Mouse (Mus musculus): Measurements from ENCODE around the gene Eipr1. TPM values are rescaled to one million over a fixed set of nuclear protein-coding genes. Genes with fewer than 3 reads are reported as not detected.
A peak's percentile ranks its signal among the peaks of the same experiment; 100 is the strongest.

The Eipr1 gene
- polyA plus RNA-seq, 1 experiment from 2014 or later = 43.0 TPM

GRCm38 (mm10) chr12:28841179-28841698 lies 89.6 kb downstream of the Eipr1 start:
- ATAC-seq (ENCODE audit: low FRiP score) (no peak), DNase-seq (ENCODE audit: low spot score, missing footprints) (no peak)
- no peak overlapping the region for H3K27ac ChIP-seq (ENCODE audit: low read depth, low read length)
- H3K9ac ChIP-seq (ENCODE audit: low read length) = no peak overlapping the region
- no peaks in the 10 kb centered on the region for H3K27me3 ChIP-seq (ENCODE audit: control insufficient read depth, insufficient read depth, low read length)
- H3K4me3 ChIP-seq (ENCODE audit: low read depth, low read length) = no peak overlapping the region
- no peaks in the 10 kb centered on the region for H3K9me3 ChIP-seq (ENCODE audit: control insufficient read depth, low read length)
- no peaks in the 10 kb centered on the region for H3K36me3 ChIP-seq (ENCODE audit: control insufficient read depth, insufficient read depth, low read length)
- WGBS = 87% methylated on average over 5 of the region's 5 CpGs
- no peak overlapping the region for H3K4me2 ChIP-seq
- no peaks in the 10 kb centered on the region for H3K4me1 ChIP-seq (ENCODE audit: control insufficient read depth, insufficient read depth, low read length)

DNA sequence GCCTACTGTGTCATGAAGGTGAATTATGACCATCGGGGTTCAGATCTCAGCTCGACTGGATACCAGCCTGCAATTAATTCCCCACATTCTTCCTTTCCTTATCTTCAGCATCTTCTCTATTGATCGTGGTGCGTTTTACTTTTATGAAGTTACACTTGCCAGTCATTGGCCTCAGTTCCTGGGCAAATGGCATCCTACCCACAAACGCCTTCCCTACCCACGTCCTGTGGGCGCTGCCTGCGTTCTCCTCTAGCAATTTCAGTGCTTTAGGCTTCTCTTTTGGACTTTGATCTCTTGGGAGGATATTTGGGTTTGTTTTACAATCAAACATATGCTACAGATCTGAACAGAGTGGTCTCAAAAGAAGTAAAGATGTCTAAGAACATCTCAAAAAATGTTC lies 94.2 kb downstream of the Eipr1 start:
- DNase-seq (ENCODE audit: low spot score, missing footprints) (peak; percentile 79), ATAC-seq (ENCODE audit: low FRiP score) (no peak)
- no peak overlapping the region for H3K4me3 ChIP-seq (ENCODE audit: low read depth, low read length)
- H3K9me3 ChIP-seq (ENCODE audit: control insufficient read depth, low read length) = no peaks in the 10 kb centered on the region
- H3K27me3 ChIP-seq (ENCODE audit: control insufficient read depth, insufficient read depth, low read length) = no peaks in the 10 kb centered on the region
- peaks cover 8% of the 10 kb centered on the region; the same call in 1 of the 2 replicates for H3K4me1 ChIP-seq (ENCODE audit: control insufficient read depth, insufficient read depth, low read length)
- H3K27ac ChIP-seq (ENCODE audit: low read depth, low read length) = no peak overlapping the region
- no peak overlapping the region for H3K9ac ChIP-seq (ENCODE audit: low read length)
- no peaks in the 10 kb centered on the region for H3K36me3 ChIP-seq (ENCODE audit: control insufficient read depth, insufficient read depth, low read length)
- 95% methylated on average over 8 of the region's 8 CpGs for WGBS
- H3K4me2 ChIP-seq = no peak overlapping the region

- no peak for ATAC-seq (ENCODE audit: low FRiP score)
- WGBS = 90% methylated on average over 6 of the region's 6 CpGs
- no peaks in the 10 kb centered on the region for H3K27me3 ChIP-seq (ENCODE audit: control insufficient read depth, insufficient read depth, low read length)
These were observed 95.8 kb downstream of the Eipr1 start for GRCm38 (mm10) chr12:28847401-28847800.

GRCm38 (mm10) chr12:28848726-28849612 lies 97.4 kb downstream of the Eipr1 start:
- no peaks in the 10 kb centered on the region for H3K27me3 ChIP-seq (ENCODE audit: control insufficient read depth, insufficient read depth, low read length)
- DNase-seq (ENCODE audit: low spot score, missing footprints) (peak; percentile 84), ATAC-seq (ENCODE audit: low FRiP score) (0 out of 2 replicates have a peak, but pooled peaks have one; percentile 38)
- peak overlapping the region; percentile 48 for H3K27ac ChIP-seq (ENCODE audit: low read depth, low read length)
- no peak overlapping the region for H3K4me3 ChIP-seq (ENCODE audit: low read depth, low read length)
- no peaks in the 10 kb centered on the region for H3K36me3 ChIP-seq (ENCODE audit: control insufficient read depth, insufficient read depth, low read length)
- H3K9me3 ChIP-seq (ENCODE audit: control insufficient read depth, low read length) = no peaks in the 10 kb centered on the region
- WGBS = 65% methylated on average over 18 of the region's 18 CpGs
- peaks cover 8% of the 10 kb centered on the region; the same call in 1 of the 2 replicates for H3K4me1 ChIP-seq (ENCODE audit: control insufficient read depth, insufficient read depth, low read length)
- H3K9ac ChIP-seq (ENCODE audit: low read length) = no peak overlapping the region
- no peak overlapping the region for H3K4me2 ChIP-seq

More at GRCm38 (mm10) chr12:28847401-28847800, 95.8 kb downstream of the Eipr1 start:
- Histone ChIP-seq H3K36me3 (ENCODE audit: control insufficient read depth, insufficient read depth, low read length) (no peaks in the 10 kb centered on the region), H3K4me1 (ENCODE audit: control insufficient read depth, insufficient read depth, low read length) (peaks cover 8% of the 10 kb centered on the region; the same call in 1 of the 2 replicates), H3K9me3 (ENCODE audit: control insufficient read depth, low read length) (no peaks in the 10 kb centered on the region), H3K9ac (ENCODE audit: low read length) (no peak overlapping the region), H3K27ac (ENCODE audit: low read depth, low read length) (no peak overlapping the region), H3K4me2 (no peak overlapping the region), H3K4me3 (ENCODE audit: low read depth, low read length) (no peak overlapping the region)
- peak; percentile 33 for DNase-seq (ENCODE audit: low spot score, missing footprints)

DNA sequence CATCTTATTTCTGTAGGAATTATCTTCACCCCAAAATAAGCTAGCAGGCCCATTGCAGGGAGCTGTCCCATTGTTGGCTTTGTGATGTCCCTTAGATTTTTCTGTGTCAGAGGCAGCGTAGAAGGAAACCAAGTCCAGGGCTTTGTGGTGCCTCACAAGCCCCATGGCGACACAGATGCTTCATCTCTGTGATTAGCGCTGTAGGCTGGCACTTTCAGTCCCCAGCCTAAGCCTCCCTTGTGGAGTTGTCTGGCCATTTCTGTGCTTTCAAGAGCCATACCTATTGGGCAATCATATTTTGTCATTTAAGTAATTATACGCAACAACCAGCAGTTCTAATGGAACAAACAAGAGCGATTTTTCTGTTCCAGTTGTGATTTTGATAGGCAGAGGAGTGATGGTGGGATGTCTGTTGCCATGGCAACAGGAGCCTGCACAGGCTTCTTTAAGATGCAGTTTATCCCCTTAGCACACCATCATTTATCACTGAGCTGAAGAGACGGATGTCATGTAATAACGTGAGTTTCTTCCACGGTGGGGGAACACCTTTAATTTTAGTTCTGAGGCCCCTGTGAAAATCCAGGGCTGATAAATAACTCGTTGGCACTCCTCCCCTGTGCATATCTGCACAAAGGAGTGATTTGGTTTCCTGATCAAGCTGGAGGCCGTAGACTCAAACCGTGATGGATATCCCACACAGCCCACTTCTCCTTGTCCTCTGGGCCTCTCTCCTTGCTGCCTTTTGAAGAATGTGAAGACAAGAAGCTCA lies 108.1 kb downstream of the Eipr1 start:
- peak; percentile 90 for DNase-seq (ENCODE audit: low spot score, missing footprints)
- peak; percentile 70 for ATAC-seq (ENCODE audit: low FRiP score)
- H3K4me2 ChIP-seq = no peak overlapping the region
- peaks cover 12% of the 10 kb centered on the region for H3K4me1 ChIP-seq (ENCODE audit: control insufficient read depth, insufficient read depth, low read length)
- H3K36me3 ChIP-seq (ENCODE audit: control insufficient read depth, insufficient read depth, low read length) = no peaks in the 10 kb centered on the region
- H3K4me3 ChIP-seq (ENCODE audit: low read depth, low read length) = no peak overlapping the region
- H3K27ac ChIP-seq (ENCODE audit: low read depth, low read length) = peak overlapping the region; percentile 38
- no peaks in the 10 kb centered on the region for H3K9me3 ChIP-seq (ENCODE audit: control insufficient read depth, low read length)
- WGBS = 51% methylated on average over 11 of the region's 11 CpGs
- H3K9ac ChIP-seq (ENCODE audit: low read length) = peak overlapping the region; percentile 4; the same call in 1 of the 2 replicates
- no peaks in the 10 kb centered on the region for H3K27me3 ChIP-seq (ENCODE audit: control insufficient read depth, insufficient read depth, low read length)

DNA sequence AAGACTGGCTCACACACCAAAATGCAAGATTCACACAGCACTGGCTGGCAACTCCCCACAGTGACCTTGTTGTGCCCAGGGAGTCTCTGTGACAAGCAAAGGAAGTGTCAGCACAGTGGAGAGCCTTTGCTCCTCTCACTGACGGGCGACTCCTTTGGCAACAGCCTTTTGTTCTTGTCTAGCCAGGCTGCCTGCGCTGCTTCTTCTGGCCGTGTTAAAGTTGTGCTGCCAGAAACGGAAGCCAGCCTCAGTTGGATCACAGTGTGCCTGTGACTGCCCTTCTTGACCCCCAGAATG lies 108.6 kb downstream of the Eipr1 start:
- no peak for DNase-seq (ENCODE audit: low spot score, missing footprints)
- H3K27me3 ChIP-seq (ENCODE audit: control insufficient read depth, insufficient read depth, low read length) = no peaks in the 10 kb centered on the region
- no peak overlapping the region for H3K4me2 ChIP-seq
- peak overlapping the region; percentile 37 for H3K27ac ChIP-seq (ENCODE audit: low read depth, low read length)
- H3K9ac ChIP-seq (ENCODE audit: low read length) = peak overlapping the region; percentile 4; the same call in 1 of the 2 replicates
- peaks cover 12% of the 10 kb centered on the region for H3K4me1 ChIP-seq (ENCODE audit: control insufficient read depth, insufficient read depth, low read length)
- no peaks in the 10 kb centered on the region for H3K36me3 ChIP-seq (ENCODE audit: control insufficient read depth, insufficient read depth, low read length)
- 16% methylated on average over 5 of the region's 5 CpGs for WGBS
- H3K4me3 ChIP-seq (ENCODE audit: low read depth, low read length) = no peak overlapping the region
- ATAC-seq (ENCODE audit: low FRiP score) = peak; percentile 54; the same call in 1 of the 2 replicates
- H3K9me3 ChIP-seq (ENCODE audit: control insufficient read depth, low read length) = no peaks in the 10 kb centered on the region

DNA sequence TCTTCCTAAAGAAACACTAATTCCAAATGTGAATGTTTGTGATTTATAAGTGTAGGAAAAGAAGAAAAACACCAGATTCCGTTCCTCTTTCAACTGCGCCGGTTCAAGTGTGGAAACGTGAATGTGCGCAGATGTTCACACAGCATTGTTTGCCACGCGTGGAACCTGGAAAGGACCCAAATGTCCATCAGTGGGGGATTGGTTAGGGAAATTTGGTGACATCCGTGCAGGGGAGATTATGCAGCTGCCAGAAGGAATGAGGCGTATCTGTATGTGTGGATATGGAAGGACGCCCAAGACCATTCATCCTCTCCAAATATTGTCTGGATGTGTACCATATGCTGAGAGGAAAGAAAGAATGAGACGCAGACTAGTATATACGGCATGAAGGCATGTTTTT lies 111.7 kb downstream of the Eipr1 start:
- Histone ChIP-seq H3K9ac (ENCODE audit: low read length) (no peak overlapping the region), H3K4me2 (no peak overlapping the region), H3K4me1 (ENCODE audit: control insufficient read depth, insufficient read depth, low read length) (peaks cover 12% of the 10 kb centered on the region), H3K27me3 (ENCODE audit: control insufficient read depth, insufficient read depth, low read length) (no peaks in the 10 kb centered on the region), H3K4me3 (ENCODE audit: low read depth, low read length) (no peak overlapping the region), H3K27ac (ENCODE audit: low read depth, low read length) (no peak overlapping the region), H3K9me3 (ENCODE audit: control insufficient read depth, low read length) (no peaks in the 10 kb centered on the region), H3K36me3 (ENCODE audit: control insufficient read depth, insufficient read depth, low read length) (no peaks in the 10 kb centered on the region)
- no peak for ATAC-seq (ENCODE audit: low FRiP score)
- 91% methylated on average over 12 of the region's 12 CpGs for WGBS
- no peak for DNase-seq (ENCODE audit: low spot score, missing footprints)

DNA sequence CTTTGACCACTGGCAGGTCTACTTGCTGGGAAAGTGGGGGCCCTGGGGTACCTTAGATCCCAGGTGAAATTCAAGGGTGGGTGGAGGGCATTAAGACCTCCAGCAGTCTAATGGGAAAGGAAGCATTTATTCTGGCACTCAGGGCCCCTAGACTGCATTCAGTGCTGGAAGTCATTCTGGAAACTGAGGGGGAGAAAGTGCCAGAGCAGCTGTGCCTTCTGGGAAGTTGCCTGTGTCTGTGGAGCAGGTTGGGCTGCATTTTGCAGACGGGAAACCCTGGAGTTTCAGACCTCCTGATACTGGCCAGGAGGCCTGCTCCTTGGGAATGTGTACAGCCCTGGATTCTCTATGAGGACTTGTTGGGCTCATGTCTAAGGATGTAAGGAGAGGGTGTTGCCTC lies 114.5 kb downstream of the Eipr1 start:
- Histone ChIP-seq H3K9ac (ENCODE audit: low read length) (no peak overlapping the region), H3K4me3 (ENCODE audit: low read depth, low read length) (no peak overlapping the region), H3K36me3 (ENCODE audit: control insufficient read depth, insufficient read depth, low read length) (no peaks in the 10 kb centered on the region), H3K4me1 (ENCODE audit: control insufficient read depth, insufficient read depth, low read length) (no peaks in the 10 kb centered on the region), H3K27me3 (ENCODE audit: control insufficient read depth, insufficient read depth, low read length) (no peaks in the 10 kb centered on the region), H3K9me3 (ENCODE audit: control insufficient read depth, low read length) (no peaks in the 10 kb centered on the region), H3K4me2 (no peak overlapping the region), H3K27ac (ENCODE audit: low read depth, low read length) (no peak overlapping the region)
- DNase-seq (ENCODE audit: low spot score, missing footprints) (no peak), ATAC-seq (ENCODE audit: low FRiP score) (no peak)
- WGBS = 94% methylated on average over 1 of the region's 1 CpGs

GRCm38 (mm10) chr12:28868794-28869193 lies 117.2 kb downstream of the Eipr1 start:
- DNase-seq (ENCODE audit: low spot score, missing footprints) = peak; percentile 64
- no peaks in the 10 kb centered on the region for H3K9me3 ChIP-seq (ENCODE audit: control insufficient read depth, low read length)
- H3K27ac ChIP-seq (ENCODE audit: low read depth, low read length) = no peak overlapping the region
- no peak overlapping the region for H3K4me3 ChIP-seq (ENCODE audit: low read depth, low read length)
- no peak overlapping the region for H3K9ac ChIP-seq (ENCODE audit: low read length)
- H3K4me1 ChIP-seq (ENCODE audit: control insufficient read depth, insufficient read depth, low read length) = no peaks in the 10 kb centered on the region
- 97% methylated on average over 4 of the region's 4 CpGs for WGBS
- no peak overlapping the region for H3K4me2 ChIP-seq
- H3K36me3 ChIP-seq (ENCODE audit: control insufficient read depth, insufficient read depth, low read length) = no peaks in the 10 kb centered on the region
- no peak for ATAC-seq (ENCODE audit: low FRiP score)
- no peaks in the 10 kb centered on the region for H3K27me3 ChIP-seq (ENCODE audit: control insufficient read depth, insufficient read depth, low read length)
